Mouse (Mus musculus) kidney, adult 2 months (tissue): Measurements from ENCODE around the gene Ghrhr.

ENCODE experiments used
- CTCF ChIP-seq: fragments of 200-500 bp; conservative IDR thresholded peaks from 2 replicates; pipeline ENCODE4 v1.5.1; 2011; ENCODE audit warnings: low read depth, mild to moderate bottlenecking, control low read depth, low read length, moderate library complexity, mixed read lengths; ENCODE audit not compliant: insufficient read depth, insufficient read length
- POLR2A ChIP-seq: fragments of 200-500 bp; IDR thresholded peaks from one replicate; pipeline ENCODE4 v1.6.1; 2011; ENCODE audit warnings: low read depth, low read length, control low read depth

DNA sequence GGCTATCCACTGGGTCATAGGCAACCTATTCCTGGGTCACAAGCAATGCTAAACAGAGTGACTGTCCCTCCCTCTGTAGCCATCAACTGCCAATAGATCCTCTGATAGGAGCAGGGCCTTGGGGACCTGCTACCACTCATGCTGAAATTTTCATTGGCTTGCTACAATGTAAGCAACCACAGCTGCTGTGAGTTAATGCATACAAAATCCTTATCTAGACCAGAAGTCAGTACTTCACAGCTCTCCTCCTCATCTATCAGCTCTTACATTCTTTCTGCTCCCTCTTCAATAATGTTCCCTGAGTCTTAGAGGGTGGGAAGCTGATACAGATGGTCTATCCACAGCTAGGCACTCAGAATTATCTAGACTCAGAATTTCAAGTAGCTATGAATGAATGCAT lies 9.0 kb upstream of the Ghrhr start:
- TF ChIP-seq CTCF (no peak), POLR2A (no peak)
